Mouse (Mus musculus) gastrocnemius, postnatal 10 days (tissue): ENCODE data around the gene Syde2. TPM values are rescaled to one million over a fixed set of nuclear protein-coding genes. Genes with fewer than 3 reads are reported as not detected.

Experiments
- DNase-seq: peaks from one replicate; pipeline ENCODE4 v3.0.0; 2021; ENCODE audit warnings: mixed read lengths
- total RNA-seq, 2 experiments: library from RNA; stranded (reverse); gene quantifications; 2 replicates each; pipeline ENCODE4 v1.2.3; 2021

Gene Syde2
- total RNA-seq, 2 experiments from 2014 or later = 2.5 to 2.6 TPM

- DNase-seq = no peak
Measured at GRCm38 (mm10) chr3:146011544-146012218, 24.0 kb downstream of the Syde2 start.

- no peak for DNase-seq
Measured at GRCm38 (mm10) chr3:146013490-146013889, 25.8 kb downstream of the Syde2 start.

- DNase-seq = no peak
Measured at GRCm38 (mm10) chr3:146014321-146014720, 26.7 kb downstream of the Syde2 start.

- DNase-seq = no peak
Measured at GRCm38 (mm10) chr3:146016979-146017378, 29.3 kb downstream of the Syde2 start.

- no peak for DNase-seq
Measured at GRCm38 (mm10) chr3:146017521-146017920, 29.9 kb downstream of the Syde2 start.

GRCm38 (mm10) chr3:146022232-146022631 is 34.6 kb downstream of the Syde2 start:
- DNase-seq = no peak

GRCm38 (mm10) chr3:146024746-146025145 is 37.1 kb downstream of the Syde2 start:
- no peak for DNase-seq

- no peak for DNase-seq
Measured at GRCm38 (mm10) chr3:146025499-146025898, 37.8 kb downstream of the Syde2 start.

GRCm38 (mm10) chr3:146027116-146027515 is 39.4 kb downstream of the Syde2 start:
- DNase-seq = no peak

- DNase-seq = no peak
Measured at GRCm38 (mm10) chr3:146028406-146028805, 40.7 kb downstream of the Syde2 start.

- no peak for DNase-seq
Measured at GRCm38 (mm10) chr3:146029234-146029633, 41.6 kb downstream of the Syde2 start.

GRCm38 (mm10) chr3:146030255-146030836 is 42.7 kb downstream of the Syde2 start:
- DNase-seq = no peak

- no peak for DNase-seq
Measured at GRCm38 (mm10) chr3:146032976-146033375, 45.3 kb downstream of the Syde2 start.

- no peak for DNase-seq
Measured at GRCm38 (mm10) chr3:146037906-146038305, 50.2 kb downstream of the Syde2 start.

GRCm38 (mm10) chr3:146039132-146039903 is 51.6 kb downstream of the Syde2 start:
- DNase-seq = no peak

GRCm38 (mm10) chr3:146041382-146041781 is 53.7 kb downstream of the Syde2 start:
- DNase-seq = no peak

GRCm38 (mm10) chr3:146044977-146045376 is 57.3 kb downstream of the Syde2 start:
- peak; percentile 17 for DNase-seq

- DNase-seq = no peak
Measured at GRCm38 (mm10) chr3:146046076-146046475, 58.4 kb downstream of the Syde2 start.

GRCm38 (mm10) chr3:146047704-146048207 is 60.1 kb downstream of the Syde2 start:
- peak; percentile 24 for DNase-seq

- no peak for DNase-seq
Measured at GRCm38 (mm10) chr3:146049951-146050350, 62.3 kb downstream of the Syde2 start.

GRCm38 (mm10) chr3:146051277-146052007 is 63.8 kb downstream of the Syde2 start:
- DNase-seq = peak; percentile 27

- no peak for DNase-seq
Measured at GRCm38 (mm10) chr3:146053082-146053814, 65.6 kb downstream of the Syde2 start.
